Mouse (Mus musculus): Measurements from ENCODE around the gene Gm5485.

Gm5485 gene

GRCm38 (mm10) chr16:48412246-48412645 is at the start of gene Gm5485:
Gm5485 (minus strand) TSS chr16:48412416.
- DNase-seq, result no peak

DNA sequence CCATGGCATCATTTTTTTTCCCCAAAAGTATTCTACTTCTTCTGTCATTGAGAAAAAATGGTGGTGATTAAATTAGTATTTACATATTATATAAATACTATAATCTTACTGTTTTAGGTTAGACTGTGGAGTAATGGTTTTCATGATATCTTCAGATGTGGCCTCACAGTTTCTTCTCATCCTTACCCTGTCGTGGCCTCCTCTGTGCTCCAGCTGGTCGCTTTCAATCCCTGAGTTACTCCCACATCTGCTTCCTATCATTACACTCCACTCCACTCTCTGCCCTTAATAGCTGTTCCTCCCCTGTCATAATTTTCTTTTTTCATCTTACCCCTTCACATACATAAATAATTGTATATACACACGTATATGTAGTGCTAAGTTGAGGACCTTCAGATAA is 41.0 kb upstream of the Gm5485 start:
- DNase-seq, result no peak

DNA sequence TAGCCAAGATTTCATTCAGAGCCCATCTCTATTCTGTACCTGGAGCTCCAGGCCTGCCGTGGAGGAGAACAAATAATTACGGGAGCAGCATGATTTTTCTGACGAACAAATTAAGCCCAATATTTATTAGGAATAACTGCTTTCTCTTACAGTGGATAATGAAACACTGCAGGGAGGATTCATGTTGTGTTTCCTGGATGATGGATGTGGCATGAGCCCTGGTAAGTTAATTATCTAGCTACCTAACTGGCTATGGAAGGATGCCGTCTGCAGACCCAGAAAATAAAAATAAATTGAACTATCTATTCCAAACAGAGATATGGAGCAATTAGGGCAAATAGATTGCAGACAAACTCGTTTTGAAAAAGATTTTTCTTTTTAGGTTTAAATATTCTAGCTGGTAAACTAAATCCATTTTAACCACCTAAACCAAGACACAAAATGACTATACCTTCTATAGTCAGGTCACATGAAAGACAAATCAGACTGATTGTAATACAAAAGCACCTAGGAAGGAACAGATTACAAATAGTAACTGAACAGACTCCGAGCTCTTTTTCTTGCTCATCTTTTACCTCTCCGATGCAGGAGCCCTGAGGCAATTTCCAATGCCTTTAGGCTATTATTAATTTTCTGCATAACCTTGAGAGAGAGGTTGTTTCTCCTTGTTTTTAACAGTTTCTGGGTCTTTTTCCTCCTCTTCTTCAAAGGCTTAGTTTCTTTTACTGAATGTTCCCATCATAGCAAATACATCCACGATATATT is 34.1 kb upstream of the Gm5485 start:
- DNase-seq, result no peak

DNA sequence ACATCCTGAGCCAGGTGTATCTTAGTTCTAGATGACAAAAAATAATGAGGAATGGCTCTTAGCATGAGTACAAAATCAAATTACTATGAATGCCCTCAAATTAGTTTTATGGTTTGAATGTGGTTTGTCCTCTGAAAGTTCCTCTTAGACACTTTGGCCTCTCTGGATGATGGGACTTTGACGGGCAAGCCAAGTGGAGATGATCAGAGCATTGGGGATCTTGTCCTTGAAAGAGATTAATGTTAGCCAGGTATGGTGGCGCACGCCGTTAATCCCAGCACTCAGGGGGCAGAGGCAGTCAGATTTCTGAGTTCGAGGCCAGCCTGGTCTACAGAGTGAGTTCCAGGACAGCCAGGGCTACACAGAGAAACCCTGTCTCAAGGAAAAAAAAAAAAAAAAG is 32.4 kb upstream of the Gm5485 start:
- DNase-seq, result no peak

DNA sequence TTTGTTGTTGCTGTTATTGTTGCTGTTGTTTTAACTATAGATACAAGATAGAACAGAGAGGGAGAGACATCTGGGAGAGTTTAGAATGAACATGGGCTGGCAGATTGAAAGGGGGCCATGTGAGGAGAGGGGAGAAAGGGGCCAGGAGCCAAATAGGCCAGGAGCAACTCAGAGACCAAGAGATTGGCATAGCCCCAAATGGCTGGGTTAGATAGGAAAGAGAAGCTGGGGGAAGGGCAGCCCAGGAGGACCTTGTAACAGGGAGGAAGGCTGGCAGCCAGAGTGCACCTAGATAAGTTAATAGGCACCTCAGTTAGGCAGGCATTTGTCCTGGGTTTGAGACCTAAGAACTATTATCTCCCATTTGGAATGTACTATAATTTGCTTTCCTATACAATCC is 25.3 kb upstream of the Gm5485 start:
- no peak for DNase-seq

DNA sequence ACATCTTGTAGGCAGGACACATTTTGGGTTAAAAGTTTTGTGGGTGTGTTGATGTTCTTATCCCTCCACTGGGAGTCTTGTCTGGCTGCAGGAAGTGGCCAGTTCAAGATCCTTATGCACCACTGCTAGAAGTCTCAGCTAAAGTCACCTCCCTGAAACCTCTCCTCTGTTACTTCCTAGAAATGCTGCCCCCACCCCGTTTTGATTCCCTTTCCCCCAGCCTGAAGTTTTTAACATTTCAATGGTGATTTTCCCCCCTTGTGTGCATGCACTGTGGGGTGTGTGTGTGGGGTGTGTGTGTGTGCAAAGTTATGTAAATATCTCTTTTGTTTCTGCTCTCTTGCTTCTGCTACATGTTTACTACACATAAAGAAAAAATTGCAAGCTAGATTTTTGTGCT is 23.2 kb upstream of the Gm5485 start:
- DNase-seq, result no peak

- no peak for DNase-seq
Measured at GRCm38 (mm10) chr16:48431027-48431426, 18.8 kb upstream of the Gm5485 start, which contains the start of gene Morc1. Morc1 (plus strand) TSS chr16:48431237.

GRCm38 (mm10) chr16:48429427-48429826 is 17.2 kb upstream of the Gm5485 start:
- DNase-seq, result no peak

DNA sequence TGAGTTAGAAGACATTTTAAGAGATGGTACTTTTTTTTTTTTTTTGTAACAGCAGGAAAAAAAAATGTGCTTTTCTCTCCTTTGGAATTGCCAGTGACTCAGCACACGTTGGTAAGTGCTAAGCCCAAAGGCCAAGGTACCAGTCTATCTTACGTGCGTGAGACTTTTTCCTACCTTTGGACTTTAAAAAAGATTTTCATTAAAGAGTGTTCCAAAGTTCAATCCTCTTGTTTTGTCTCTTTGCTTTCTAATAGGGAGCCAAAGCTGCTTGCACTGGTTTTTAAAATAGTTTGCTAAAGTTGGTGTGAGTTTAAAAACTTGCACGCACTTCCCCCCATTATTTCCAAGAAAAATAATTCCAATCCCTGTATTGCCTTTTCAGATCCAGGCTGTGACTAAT is 11.9 kb upstream of the Gm5485 start:
- no peak for DNase-seq

DNA sequence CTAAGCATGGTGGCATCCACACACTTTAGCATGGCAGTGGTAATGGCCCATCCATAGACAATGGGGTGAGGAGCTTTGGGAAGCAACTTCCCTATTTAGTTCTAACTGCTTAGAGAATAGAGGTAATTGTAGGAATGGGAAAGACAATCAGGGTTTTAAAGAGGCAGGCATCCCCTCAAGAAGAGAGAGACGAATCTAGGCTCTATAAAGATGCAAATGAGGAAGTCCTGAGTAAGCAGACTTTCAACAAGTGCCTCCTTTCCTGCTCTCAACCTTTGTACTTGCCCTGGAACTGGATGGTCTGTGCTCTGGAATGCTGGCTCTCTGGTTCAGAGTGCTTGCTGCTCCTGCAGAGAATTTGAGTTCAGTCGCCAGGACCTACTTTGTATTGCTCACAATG is 10.3 kb upstream of the Gm5485 start:
- DNase-seq, result no peak

DNA sequence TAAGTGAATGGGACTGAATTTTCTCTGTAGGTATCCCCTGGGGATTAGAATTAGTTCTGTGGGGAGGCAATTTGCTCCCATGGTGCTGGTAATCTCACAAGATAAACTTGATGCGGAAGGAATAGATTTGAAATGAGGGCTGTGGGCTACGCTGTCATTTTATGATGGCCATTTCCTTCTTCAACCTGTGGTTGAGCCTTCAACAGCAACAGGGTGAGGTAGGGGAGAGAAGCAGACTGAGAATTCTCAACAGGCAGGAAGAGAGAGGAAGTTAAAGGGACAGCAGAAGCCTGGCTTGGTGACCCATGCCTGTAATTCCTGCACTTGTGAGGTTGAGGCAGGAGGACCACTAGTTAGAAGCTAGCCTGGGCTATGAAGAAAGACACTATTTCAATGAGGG is 6.8 kb upstream of the Gm5485 start:
- no peak for DNase-seq

- no peak for DNase-seq
Measured at GRCm38 (mm10) chr16:48418557-48418956, 6.3 kb upstream of the Gm5485 start.

DNA sequence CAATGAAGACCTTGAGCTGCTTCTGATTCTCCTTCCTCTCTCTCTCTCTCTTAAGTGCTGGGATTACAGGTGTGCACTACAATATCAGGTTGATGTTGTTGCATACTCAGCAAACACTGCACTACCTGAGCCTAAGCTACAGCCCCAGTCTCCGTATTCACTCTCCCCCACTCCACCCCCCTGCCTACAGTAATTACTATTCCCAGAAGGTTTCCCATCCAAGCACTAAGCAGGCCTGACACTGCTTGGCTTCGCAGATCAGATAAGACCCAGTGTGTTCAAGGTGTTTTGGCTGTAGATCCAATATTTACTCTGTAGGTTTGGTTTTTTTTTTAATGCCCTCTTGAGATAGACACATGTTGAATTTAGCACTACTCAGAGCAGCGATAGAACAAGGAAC is 2.1 kb downstream of the Gm5485 start:
- no peak for DNase-seq

DNA sequence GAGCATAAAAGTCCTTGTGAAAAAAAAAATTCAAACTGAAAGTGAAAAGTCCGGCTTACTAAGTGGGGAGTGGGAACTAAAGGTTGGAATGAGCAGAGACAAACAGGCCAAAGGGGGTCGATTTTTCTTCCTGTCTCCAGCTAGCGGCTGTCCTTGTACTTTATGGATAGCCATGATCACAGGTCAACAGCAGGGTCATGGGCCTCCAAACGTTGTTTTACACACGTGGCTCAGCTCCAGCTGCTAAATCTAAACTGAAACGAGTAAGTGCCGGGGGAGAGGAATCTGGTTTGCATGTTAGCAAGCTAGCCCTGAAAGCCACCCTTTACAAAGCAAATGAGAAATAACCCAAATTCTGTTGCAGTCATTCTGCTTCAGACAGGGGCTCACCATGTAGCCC is 2.6 kb downstream of the Gm5485 start:
- peak; percentile 39 for DNase-seq

DNA sequence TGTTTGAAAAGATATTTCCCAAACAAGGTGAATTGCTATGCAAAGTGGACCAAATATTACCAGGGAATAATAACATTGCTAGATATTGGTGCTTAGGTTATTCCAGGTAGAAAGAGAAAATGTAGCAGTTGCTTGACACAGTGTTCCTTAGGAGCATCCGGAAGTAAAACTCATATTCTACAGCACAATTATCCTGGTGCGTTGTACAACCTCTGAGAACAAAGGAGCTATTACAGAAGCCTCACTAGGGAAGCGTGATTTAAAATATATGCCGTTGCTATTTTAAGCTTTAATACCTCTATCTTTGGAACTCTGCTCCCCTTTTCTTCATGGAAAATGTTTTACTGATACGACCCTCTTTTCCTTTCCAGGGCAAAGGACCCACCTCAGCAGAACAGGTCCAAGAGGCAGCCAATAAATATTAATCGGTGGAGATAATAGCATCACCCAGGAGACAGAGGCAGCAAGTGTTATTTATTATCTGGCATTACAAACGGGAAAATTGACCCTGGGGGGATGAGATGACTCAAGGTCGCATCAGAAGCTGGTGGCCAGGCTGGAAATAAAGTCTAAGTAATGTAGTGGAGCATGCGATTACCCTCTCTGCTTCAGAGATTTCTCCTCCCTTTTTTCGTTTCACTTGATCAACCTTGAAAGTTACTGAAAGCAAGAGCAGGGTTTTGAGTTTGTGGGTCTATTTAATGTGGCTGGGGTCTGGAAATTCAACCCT is 6.4 kb downstream of the Gm5485 start:
- DNase-seq, result no peak

DNA sequence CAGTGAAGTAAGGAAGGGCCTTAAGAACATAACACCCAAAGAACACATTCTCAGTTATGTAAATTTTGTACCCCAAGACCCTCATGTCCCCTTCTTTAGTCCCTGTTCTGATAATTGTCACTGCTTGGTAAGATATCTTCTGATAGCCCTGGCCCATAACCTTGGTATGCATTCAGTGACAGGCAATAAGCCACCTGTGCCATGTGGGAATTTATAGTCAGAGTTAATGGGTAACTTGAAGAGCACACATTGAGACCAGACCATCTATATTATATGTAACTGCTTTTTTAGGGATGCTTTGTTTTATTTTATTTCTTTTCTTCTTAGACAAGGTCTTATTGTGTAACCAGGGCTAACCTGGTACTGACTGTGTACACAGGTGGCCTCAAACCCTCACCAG is 8.2 kb downstream of the Gm5485 start:
- no peak for DNase-seq

DNA sequence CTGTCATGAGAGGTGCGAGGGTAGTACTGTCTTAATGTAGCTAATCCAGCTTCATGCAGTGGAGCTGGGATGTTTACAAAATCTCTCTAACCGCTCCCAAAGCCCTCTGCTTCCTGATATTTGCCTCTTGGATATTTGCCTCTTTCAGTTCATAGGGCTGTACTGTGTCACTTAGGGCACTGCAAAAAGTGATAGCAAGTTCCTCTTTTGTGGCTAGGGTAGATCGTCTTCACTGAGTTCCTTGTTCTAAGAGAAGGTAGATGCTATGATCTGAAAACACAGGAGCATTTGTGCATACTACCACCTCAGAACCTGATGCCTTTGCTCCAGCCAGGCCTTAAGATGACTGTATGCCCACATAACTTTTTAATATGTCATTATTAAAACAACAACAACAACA is 8.8 kb downstream of the Gm5485 start:
- DNase-seq, result no peak

DNA sequence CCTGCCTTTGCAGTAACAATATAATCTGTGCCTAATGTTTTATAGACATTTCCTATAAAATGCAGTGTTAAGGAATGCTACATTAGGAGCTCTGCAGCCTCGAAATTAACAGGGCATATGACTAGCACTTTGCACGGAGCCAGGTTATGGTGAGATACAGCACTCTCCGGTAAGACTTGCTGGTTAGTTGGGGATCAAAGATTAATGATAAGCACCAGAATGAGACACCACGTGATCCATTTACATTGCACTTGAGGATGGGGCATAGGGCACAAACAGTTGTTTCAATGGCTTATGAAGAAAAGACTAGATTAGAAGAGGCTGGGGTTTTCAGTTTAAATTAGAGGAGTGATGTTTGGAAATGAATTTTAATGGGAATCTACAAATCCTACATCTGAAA is 9.3 kb downstream of the Gm5485 start:
- DNase-seq, result no peak

- DNase-seq, result no peak
Measured at GRCm38 (mm10) chr16:48395278-48395677, 16.9 kb downstream of the Gm5485 start.

DNA sequence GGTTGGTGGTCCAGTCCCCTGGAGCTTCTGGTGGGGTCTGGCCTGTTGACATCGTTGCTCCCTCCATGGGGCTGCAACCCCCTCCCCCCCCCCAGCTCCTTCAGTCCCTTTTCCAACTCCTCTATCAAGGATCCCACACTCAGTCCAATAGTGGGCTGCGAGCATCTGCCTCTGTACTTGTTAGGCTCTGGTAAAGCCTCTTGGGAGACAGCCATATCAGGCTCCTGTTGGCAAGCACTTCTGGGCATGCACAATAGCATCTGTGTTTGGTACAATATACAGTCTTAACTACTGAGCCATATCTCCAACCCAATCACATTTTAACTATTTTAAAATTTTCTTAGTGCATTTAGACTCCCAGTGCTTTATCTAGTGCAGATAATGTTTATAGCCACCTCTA is 25.2 kb downstream of the Gm5485 start:
- no peak for DNase-seq

- no peak for DNase-seq
Measured at GRCm38 (mm10) chr16:48383582-48384257, 28.5 kb downstream of the Gm5485 start.

GRCm38 (mm10) chr16:48373711-48374485 is 38.3 kb downstream of the Gm5485 start:
- no peak for DNase-seq

DNA sequence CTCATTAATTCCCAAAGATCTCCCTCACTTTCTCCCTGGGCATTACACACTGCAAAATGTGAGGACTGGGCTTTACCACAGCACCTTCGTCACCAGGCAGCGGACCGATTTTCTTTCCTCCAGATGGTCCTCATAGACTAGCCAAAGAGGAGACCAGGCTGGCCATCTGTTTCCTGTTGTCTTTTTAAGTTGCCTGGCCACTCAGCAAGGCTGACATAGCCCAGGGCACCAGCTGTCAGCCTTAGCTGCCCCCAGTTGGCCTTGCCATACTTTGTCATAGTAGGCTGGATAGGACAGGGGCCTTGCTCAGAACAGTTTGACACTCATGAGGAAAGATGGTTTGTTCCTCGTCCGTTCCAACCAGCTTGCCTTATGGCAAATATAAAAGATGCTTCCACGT is 39.8 kb downstream of the Gm5485 start:
- DNase-seq, result peak; percentile 48
